12 mouse cellular contexts compared by ENCODE assay signal in genomic region chr16:38033071-38033470, GRCm38 (mm10). TPM values are rescaled to one million over a fixed set of nuclear protein-coding genes. Genes with fewer than 3 reads are reported as not detected.
DNase-seq lines count a peak whose midpoint lies in the region; ATAC-seq and TF ChIP-seq lines count a peak whose summit lies in the region.
"Had no signal": no experiment of that assay in that cellular context is flagged by ENCODE, and none has a peak within 500 bp of the region (broad histone marks: within the 10 kb centered on the region; RNA-seq: fewer than 3 reads in every experiment).

No protein-coding gene starts in this region.

- H3K9ac ChIP-seq in hindbrain, postnatal 0 days (replicated peaks; ENCODE audit: low read length) = no peak overlapping the region
- H3K9ac ChIP-seq in hindbrain, embryonic 12.5 days = no peak overlapping the region
- H3K9ac ChIP-seq: forebrain, embryonic 12.5 days; lung, embryonic 14.5 days had no signal

- intact Hi-C loops in gastrocnemius, postnatal 36 days (cut with DNase I) = no loop called here

- TF ChIP-seq CTCF in hindbrain, postnatal 0 days (IDR thresholded peaks at IDR 0.05; ENCODE audit: low read depth) = peak; percentile 30
- TF ChIP-seq CTCF in thymus, adult 2 months (IDR thresholded peaks at IDR 0.05; ENCODE audit: borderline replicate concordance, control insufficient read depth, extremely low read depth, insufficient read depth, low read length, poor library complexity) = no peak

- no peaks in the 10 kb centered on the region for H3K27me3 ChIP-seq in hindbrain, postnatal 0 days (ENCODE audit: insufficient read depth, low read length)
- H3K27me3 ChIP-seq in hindbrain, embryonic 12.5 days = no peaks in the 10 kb centered on the region
- H3K27me3 ChIP-seq in thymus, adult 2 months (ENCODE audit: control insufficient read depth, insufficient read depth, low read length) = no peaks in the 10 kb centered on the region
- H3K27me3 ChIP-seq: forebrain, embryonic 12.5 days had no signal

- no peak overlapping the region for H3K27ac ChIP-seq in hindbrain, postnatal 0 days
- no peak overlapping the region for H3K27ac ChIP-seq in hindbrain, embryonic 12.5 days
- H3K27ac ChIP-seq in thymus, adult 2 months (ENCODE audit: control insufficient read depth, insufficient read depth, low read length) = no peak overlapping the region
- H3K27ac ChIP-seq: forebrain, embryonic 12.5 days had no signal

- no peak overlapping the region for H3K4me2 ChIP-seq in hindbrain, postnatal 0 days (ENCODE audit: low read depth, low read length)
- no peak overlapping the region for H3K4me2 ChIP-seq in hindbrain, embryonic 12.5 days (replicated peaks)
- H3K4me2 ChIP-seq: forebrain, embryonic 12.5 days; lung, embryonic 14.5 days had no signal

- no peak overlapping the region for H3K4me3 ChIP-seq in hindbrain, postnatal 0 days (ENCODE audit: low read length)
- H3K4me3 ChIP-seq in hindbrain, embryonic 12.5 days = no peak overlapping the region
- H3K4me3 ChIP-seq in thymus, adult 2 months (ENCODE audit: control insufficient read depth, insufficient read depth, low read length) = no peak overlapping the region
- H3K4me3 ChIP-seq: forebrain, embryonic 12.5 days had no signal

- no peaks in the 10 kb centered on the region for H3K36me3 ChIP-seq in hindbrain, postnatal 0 days (ENCODE audit: insufficient read depth, low read length)
- H3K36me3 ChIP-seq in hindbrain, embryonic 12.5 days = no peaks in the 10 kb centered on the region
- H3K36me3 ChIP-seq in thymus, adult 2 months (ENCODE audit: control insufficient read depth, insufficient read depth, low read length) = no peaks in the 10 kb centered on the region
- H3K36me3 ChIP-seq: forebrain, embryonic 12.5 days; G1E had no signal

- no peak for ATAC-seq in hindbrain, postnatal 0 days
- ATAC-seq in hindbrain, embryonic 12.5 days (ENCODE audit: low FRiP score) = no peak

- TF ChIP-seq POLR2A in thymus, adult 2 months (IDR thresholded peaks at IDR 0.05; ENCODE audit: control insufficient read depth, extremely low read depth, insufficient read depth, low read length, poor library complexity) = no peak

- H3K4me1 ChIP-seq in hindbrain, postnatal 0 days (ENCODE audit: insufficient read depth, low read length) = no peaks in the 10 kb centered on the region
- H3K4me1 ChIP-seq in hindbrain, embryonic 12.5 days = no peaks in the 10 kb centered on the region
- H3K4me1 ChIP-seq in thymus, adult 2 months (replicated peaks; ENCODE audit: control insufficient read depth, insufficient read depth, low read length) = no peaks in the 10 kb centered on the region
- H3K4me1 ChIP-seq: forebrain, embryonic 12.5 days had no signal

- DNase-seq in hindbrain, postnatal 0 days (ENCODE audit: low spot score) = no peak
- DNase-seq in thymus, adult 2 months = peak; percentile 6
- DNase-seq in thymus, adult 18-20 months = no peak
- DNase-seq in kidney, postnatal 4 days = peak; percentile 32 to 42
- no peak for DNase-seq in urinary bladder, postnatal 14 days (ENCODE audit: low spot score)
- no peak for DNase-seq in left cerebral cortex, adult 8-10 months (ENCODE audit: low spot score in 2 of 2)
- no peak for DNase-seq in gastrocnemius, postnatal 36 days
- DNase-seq: lung, embryonic 14.5 days; midbrain, embryonic 14.5 days had no signal

- WGBS in hindbrain, postnatal 0 days = 62% methylated on average over 5 of the region's 5 CpGs
- 74% methylated on average over 5 of the region's 5 CpGs for WGBS in hindbrain, embryonic 12.5 days
- WGBS in thymus, adult 2 months = 90% methylated on average over 5 of the region's 5 CpGs

- H3K9me3 ChIP-seq in hindbrain, postnatal 0 days (ENCODE audit: low read length) = no peaks in the 10 kb centered on the region
- no peaks in the 10 kb centered on the region for H3K9me3 ChIP-seq in hindbrain, embryonic 12.5 days (replicated peaks)
- H3K9me3 ChIP-seq: forebrain, embryonic 12.5 days; G1E had no signal

RNA-seq across cellular contexts. Expression of gene Gsk3b, which starts 55.7 kb away (rescaled TPM):
- total RNA-seq in hindbrain, postnatal 0 days (2014; rRNA removed) = 112 and 129 TPM in 2 replicates
- polyA plus RNA-seq in hindbrain, postnatal 0 days (2015; fragmentation: Nextera tagmentation; extraction: Ambion mirVana) = 142 and 149 TPM in 2 replicates
- 139 and 145 TPM in 2 replicates for polyA plus RNA-seq in hindbrain, embryonic 12.5 days (2016; fragmentation: Nextera tagmentation; extraction: Ambion mirVana)
- 25.1 and 33.1 TPM in 2 replicates for polyA plus RNA-seq in thymus, adult 2 months (2012; rRNA removed)
- total RNA-seq in left cerebral cortex, adult 8-10 months (2022) = 100 to 1,000 TPM; 168 to 185 (median 177) TPM
- 10 to 100 TPM; 48.5 to 55.5 TPM for total RNA-seq in gastrocnemius, postnatal 36 days (2021)

Comparison
In these comparisons a context has a peak if more than half of its experiments do, and no peak if none do; other contexts are left out.
1. DNase-seq: peak in thymus, adult 2 months (single experiment) and kidney, postnatal 4 days (2 of 2); none in hindbrain, postnatal 0 days (single experiment), thymus, adult 18-20 months (0 of 2), urinary bladder, postnatal 14 days (single experiment), left cerebral cortex, adult 8-10 months (0 of 2) and gastrocnemius, postnatal 36 days (0 of 2).